Mouse (Mus musculus) MEL (cell line): ENCODE results near the gene Retreg2.

ENCODE experiments used
- CTCF ChIP-seq, 3 experiments: IDR thresholded peaks in 2 of 3; conservative IDR thresholded peaks in 1 of 3; 2 replicates each; pipeline ENCODE4 v1.5.1; 2011 to 2012; ENCODE audit warnings: low read length in 3 of 3, low read depth in 2 of 3, mild to moderate bottlenecking in 2 of 3, improper control_type of control experiment in 1 of 3, inconsistent platforms in 1 of 3, mixed read lengths in 1 of 3, moderate library complexity in 1 of 3; ENCODE audit not compliant: control insufficient read depth in 1 of 3, insufficient read depth in 1 of 3, poor library complexity in 1 of 3, severe bottlenecking in 1 of 3
- HCFC1 ChIP-seq: IDR thresholded peaks from 2 replicates; pipeline ENCODE4 v1.6.1; 2012; ENCODE audit warnings: low read depth, mild to moderate bottlenecking, inconsistent platforms, low read length, improper control_type of control experiment, moderate library complexity
- MAFK ChIP-seq: IDR thresholded peaks from 2 replicates; pipeline ENCODE4 v1.6.1; 2011; ENCODE audit warnings: low read depth, mild to moderate bottlenecking, low read length, improper control_type of control experiment, borderline replicate concordance
- NELFE ChIP-seq: IDR thresholded peaks from 2 replicates; pipeline ENCODE4 v1.6.1; 2011; ENCODE audit warnings: low read depth, low read length, improper control_type of control experiment
- NRF1 ChIP-seq: IDR thresholded peaks from 2 replicates; pipeline ENCODE4 v1.6.1; 2014; ENCODE audit warnings: low read depth, mild to moderate bottlenecking, inconsistent platforms, low read length, improper control_type of control experiment, moderate library complexity; ENCODE audit not compliant: poor library complexity, insufficient read depth, severe bottlenecking
- POLR2A ChIP-seq, 2 experiments: IDR thresholded peaks; 2 replicates each; pipeline ENCODE4 v1.6.1; 2011 to 2012; ENCODE audit warnings: low read length in 2 of 2, mild to moderate bottlenecking in 2 of 2, control low read depth in 1 of 2, improper control_type of control experiment in 1 of 2, low read depth in 1 of 2, moderate library complexity in 1 of 2; ENCODE audit not compliant: control insufficient read depth in 1 of 2, insufficient read depth in 1 of 2, poor library complexity in 1 of 2

- TF ChIP-seq NELFE = peak; percentile 72
- TF ChIP-seq POLR2A (IDR thresholded peaks at IDR 0.05; ENCODE audit: control insufficient read depth in 1 of 2, insufficient read depth in 1 of 2, low read depth in 1 of 2, low read length in 2 of 2, poor library complexity in 1 of 2) = peak; percentile 50 to 78; a peak in 3 of 4 replicates
- 0 out of 6 replicates have a peak, but pooled peaks of 1 of the 3 experiments have one; percentile 5 for TF ChIP-seq CTCF (IDR thresholded peaks at IDR 0.05 in 2 of 3, conservative IDR thresholded peaks at IDR 0.05 in 1 of 3; ENCODE audit: control insufficient read depth in 1 of 3, insufficient read depth in 1 of 3, low read depth in 2 of 3, low read length in 3 of 3, poor library complexity in 1 of 3, severe bottlenecking in 1 of 3)
- peak; percentile 86 for TF ChIP-seq HCFC1
- TF ChIP-seq MAFK = no peak
- TF ChIP-seq NRF1 = peak; percentile 44; the same call in 1 of the 2 replicates
Measured at GRCm38 (mm10) chr1:75191622-75192402, 49.2 kb downstream of the Retreg2 start, which contains the start of the genes Ankzf1 and Atg9a.
